Comparison of ENCODE assay signal across 17 mouse cellular contexts in genomic region chr12:8438638-8439037, GRCm38 (mm10).
A peak's percentile ranks its signal among the peaks of the same experiment; 100 is the strongest.
DNase-seq lines count a peak whose midpoint lies in the region; ATAC-seq lines count a peak whose summit lies in the region.
"Had no signal": no experiment of that assay in that cellular context is flagged by ENCODE, and none has a peak within 500 bp of the region (broad histone marks: within the 10 kb centered on the region; RNA-seq: fewer than 3 reads in every experiment).

No protein-coding gene starts in this region.

- ATAC-seq in heart, embryonic 12.5 days (ENCODE audit: insufficient number of reproducible peaks, low FRiP score) = no peak
- ATAC-seq: forebrain, embryonic 13.5 days; intestine, embryonic 15.5 days; Patski had no signal

- H3K36me3 ChIP-seq in heart, embryonic 12.5 days = no peaks in the 10 kb centered on the region
- H3K36me3 ChIP-seq: embryonic facial prominence, embryonic 13.5 days; intestine, embryonic 15.5 days had no signal

- H3K27me3 ChIP-seq in heart, embryonic 12.5 days (replicated peaks) = no peaks in the 10 kb centered on the region
- H3K27me3 ChIP-seq: embryonic facial prominence, embryonic 13.5 days; forebrain, embryonic 13.5 days; intestine, embryonic 15.5 days; Patski had no signal

- peak; percentile 32 for DNase-seq in adrenal gland, postnatal 14 days
- no peak for DNase-seq in adrenal gland, adult 18-20 months (ENCODE audit: low spot score in 2 of 2)
- peak; percentile 93 for DNase-seq in heart, adult 11 months
- DNase-seq in heart, postnatal 4 days = peak; percentile 49
- no peak for DNase-seq in heart, adult 8-10 months (ENCODE audit: low spot score)
- DNase-seq in Muller cell, postnatal 12 days (ENCODE audit: inconsistent ontology term) = peak; percentile 86
- DNase-seq: adrenal gland, postnatal 25 days; cerebellum, adult 2 months; gastrocnemius, adult 2 months; gastrocnemius, postnatal 25 days; kidney, adult 18-20 months had no signal

- H3K9me3 ChIP-seq in heart, embryonic 12.5 days (replicated peaks) = no peaks in the 10 kb centered on the region
- H3K9me3 ChIP-seq: embryonic facial prominence, embryonic 13.5 days; forebrain, embryonic 13.5 days; intestine, embryonic 15.5 days had no signal

- H3K4me2 ChIP-seq in heart, embryonic 12.5 days = no peak overlapping the region
- H3K4me2 ChIP-seq: embryonic facial prominence, embryonic 13.5 days; forebrain, embryonic 13.5 days; hindbrain, embryonic 14.5 days; intestine, embryonic 15.5 days had no signal

- H3K4me3 ChIP-seq in heart, embryonic 12.5 days = no peak overlapping the region
- H3K4me3 ChIP-seq: embryonic facial prominence, embryonic 13.5 days; forebrain, embryonic 13.5 days; gastrocnemius, adult 2 months; intestine, embryonic 15.5 days had no signal

- 64% methylated on average over 4 of the region's 4 CpGs for WGBS in heart, embryonic 12.5 days

- H3K4me1 ChIP-seq in heart, embryonic 12.5 days (replicated peaks) = peaks cover 58% of the 10 kb centered on the region
- H3K4me1 ChIP-seq: forebrain, embryonic 13.5 days had no signal

- H3K9ac ChIP-seq in heart, embryonic 12.5 days = no peak overlapping the region
- H3K9ac ChIP-seq: embryonic facial prominence, embryonic 13.5 days; forebrain, embryonic 13.5 days; hindbrain, embryonic 14.5 days; intestine, embryonic 15.5 days had no signal

- H3K27ac ChIP-seq in heart, embryonic 12.5 days (ENCODE audit: poor library complexity, severe bottlenecking) = no peak overlapping the region
- H3K27ac ChIP-seq: embryonic facial prominence, embryonic 13.5 days; forebrain, embryonic 13.5 days; gastrocnemius, adult 2 months; hindbrain, embryonic 14.5 days; intestine, embryonic 15.5 days had no signal

Comparison
In these comparisons a context has a peak if more than half of its experiments do, and no peak if none do; other contexts are left out.
1. DNase-seq: peak in adrenal gland, postnatal 14 days (single experiment), heart, adult 11 months (single experiment), heart, postnatal 4 days (single experiment) and Muller cell, postnatal 12 days (single experiment); none in adrenal gland, adult 18-20 months (0 of 2) and heart, adult 8-10 months (single experiment).